Mouse (Mus musculus): ENCODE results near the gene Cdkl2. TPM values are rescaled to one million over a fixed set of nuclear protein-coding genes. Genes with fewer than 3 reads are reported as not detected.

Cdkl2 gene
- 0.08 and 0.39 TPM in 2 replicates for polyA plus RNA-seq (2012; ENCODE audit: low replicate concordance)

DNA sequence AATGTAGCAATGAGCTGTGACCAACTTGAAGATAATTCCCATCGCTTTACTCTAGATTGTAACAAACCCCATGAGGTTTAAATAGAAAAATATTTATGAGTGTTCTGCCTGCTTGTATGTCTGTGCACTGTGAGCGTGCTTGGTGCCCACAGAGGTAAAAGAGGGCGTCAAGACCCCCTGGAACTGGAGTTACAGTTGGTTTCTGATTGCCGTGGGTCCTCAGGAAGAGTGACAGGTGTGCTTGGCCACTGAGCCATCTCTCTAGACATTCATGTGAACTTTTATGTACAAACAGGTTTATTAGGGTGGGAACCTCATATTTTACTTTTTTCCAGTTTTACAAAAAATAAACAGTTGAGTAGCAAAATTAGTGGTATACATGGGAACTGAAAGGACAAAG is at the start of gene Cdkl2:
Gene Cdkl2 (minus strand): TSS at position 101 of the 400 bp plus-strand sequence.

GRCm38 (mm10) chr5:92083417-92084038 is 39.8 kb upstream of the Cdkl2 start, which contains the start of gene G3bp2:
G3bp2 (minus strand) TSS chr5:92083719.

DNA sequence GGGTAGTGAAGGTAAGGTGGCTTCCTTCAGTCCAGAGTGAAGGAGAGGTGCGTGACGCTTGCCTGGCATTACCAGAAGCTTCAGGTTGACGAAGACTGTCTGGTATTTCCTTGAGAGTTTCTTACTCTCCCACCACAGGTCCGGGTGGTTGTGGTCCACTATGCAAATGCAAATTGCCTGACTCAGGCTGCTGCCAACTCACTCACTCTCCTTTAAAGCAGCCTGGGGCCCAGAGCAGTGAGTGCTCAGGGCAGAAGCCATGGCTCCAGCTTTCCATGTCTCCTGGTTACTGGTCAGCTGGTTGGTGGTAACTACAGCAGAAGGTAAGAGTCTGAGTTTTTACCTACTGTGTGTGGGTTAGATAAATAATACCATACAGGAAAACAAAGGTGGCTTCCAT is 56.4 kb downstream of the Cdkl2 start, which contains the start of gene Odaph:
Gene Odaph (plus strand): TSS at position 240 of the 400 bp plus-strand sequence.

DNA sequence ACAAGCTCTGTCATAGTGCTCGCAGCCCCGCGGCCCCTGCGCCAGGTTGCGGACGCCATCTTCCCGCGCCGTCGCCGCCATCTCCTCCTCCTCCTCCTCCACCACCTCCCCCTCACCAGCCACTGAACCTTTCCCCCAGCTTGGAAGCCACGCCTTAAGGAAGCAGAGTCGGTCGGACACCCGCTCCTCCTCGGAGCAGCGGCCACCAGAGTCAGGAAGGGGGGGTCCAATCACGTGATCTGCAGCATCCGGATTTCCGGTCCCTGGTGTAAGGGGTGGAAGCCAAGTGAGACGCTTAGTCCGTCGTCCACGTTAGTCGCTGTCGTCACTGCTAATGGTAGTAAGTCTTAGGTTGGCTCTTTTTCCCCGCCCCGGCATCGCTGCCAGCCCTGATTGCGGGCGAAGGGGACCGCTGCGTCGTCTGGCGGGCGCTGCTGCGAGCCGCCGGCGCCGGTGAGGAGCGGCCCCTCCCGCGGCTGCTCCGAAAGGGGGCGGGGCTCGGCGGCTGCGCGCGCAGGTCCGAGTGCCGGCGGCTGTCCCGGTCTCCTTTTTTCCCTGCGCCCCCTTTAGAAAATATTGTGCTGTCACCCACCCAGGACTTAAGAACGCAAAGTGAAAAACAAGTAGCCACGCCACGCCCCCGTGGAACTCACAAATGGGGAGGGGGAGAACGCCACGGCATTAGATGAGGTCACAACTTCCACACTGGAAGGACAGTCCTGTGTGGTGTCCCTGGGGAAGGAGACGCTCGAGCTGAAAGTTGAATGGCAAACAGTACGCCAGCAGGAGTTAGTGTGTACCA is 80.8 kb downstream of the Cdkl2 start, which contains the start of gene Rchy1:
Gene Rchy1 (minus strand): TSS at position 430 of the 802 bp plus-strand sequence.

Other genes starting within 250 kb of the Cdkl2 start
- 7.1 and 9.1 TPM in 2 replicates for gene Rchy1, start 80.8 kb downstream of the Cdkl2 start, polyA plus RNA-seq (2012; ENCODE audit: low replicate concordance)
- gene Odaph, start 56.4 kb downstream of the Cdkl2 start, polyA plus RNA-seq (2012; ENCODE audit: low replicate concordance): 0.51 TPM in 1 of 2 replicates, not detected in the other
- 7.1 and 15.0 TPM in 2 replicates for gene G3bp2, start 39.8 kb upstream of the Cdkl2 start, polyA plus RNA-seq (2012; ENCODE audit: low replicate concordance)
- gene Uso1, start 94.1 kb upstream of the Cdkl2 start, polyA plus RNA-seq (2012; ENCODE audit: low replicate concordance): 3.6 and 111 TPM in 2 replicates
- gene U90926, start 171.5 kb upstream of the Cdkl2 start, polyA plus RNA-seq (2012; ENCODE audit: low replicate concordance): not detected in 2 replicates
- not detected in 2 replicates for gene Ppef2, start 212.4 kb upstream of the Cdkl2 start, polyA plus RNA-seq (2012; ENCODE audit: low replicate concordance)
- gene Naaa, start 234.3 kb upstream of the Cdkl2 start, polyA plus RNA-seq (2012; ENCODE audit: low replicate concordance): 9.9 and 20.4 TPM in 2 replicates